Mouse (Mus musculus): Measurements from ENCODE around the gene Vrk1.

GRCm38 (mm10) chr12:105982598-105982997, 27.4 kb upstream of the Vrk1 start:
- TF ChIP-seq EP300 (IDR thresholded peaks at IDR 0.05; ENCODE audit: low read depth) = no peak
- no peak for TF ChIP-seq CTCF (IDR thresholded peaks at IDR 0.05; ENCODE audit: low read depth)

Data from liver, embryonic 14.5 days (tissue).